Mouse (Mus musculus) 416B (cell line): Measurements from ENCODE around the gene Rreb1.
"Not testable (repeated sequence)": the region's sequence is repeated elsewhere in the genome, so short reads cannot be mapped to it uniquely, and the experiment has no call there.

ENCODE experiments used
- DNase-seq: peaks from one replicate; pipeline ENCODE4 v3.0.0; 2011; ENCODE audit warnings: low read depth

The Rreb1 gene

GRCm38 (mm10) chr13:37827263-37827995 lies 49.2 kb downstream of the Rreb1 start:
- peak; percentile 69 for DNase-seq

GRCm38 (mm10) chr13:37827996-37828579 lies 49.9 kb downstream of the Rreb1 start:
- DNase-seq = peak; percentile 53

- DNase-seq = no peak
Measured at GRCm38 (mm10) chr13:37828928-37829327, 50.7 kb downstream of the Rreb1 start.

- no peak for DNase-seq
Measured at GRCm38 (mm10) chr13:37830256-37830655, 52.1 kb downstream of the Rreb1 start.

- peak; percentile 54 for DNase-seq
Measured at GRCm38 (mm10) chr13:37830874-37831311, 52.7 kb downstream of the Rreb1 start.

GRCm38 (mm10) chr13:37832481-37832880 lies 54.3 kb downstream of the Rreb1 start:
- DNase-seq = peak; percentile 42

- peak; percentile 74 for DNase-seq
Measured at GRCm38 (mm10) chr13:37833500-37833899, 55.3 kb downstream of the Rreb1 start.

GRCm38 (mm10) chr13:37835296-37835695 lies 57.1 kb downstream of the Rreb1 start:
- DNase-seq = peak; percentile 61

- DNase-seq = not testable (repeated sequence)
Measured at GRCm38 (mm10) chr13:37835811-37836210, 57.6 kb downstream of the Rreb1 start.

GRCm38 (mm10) chr13:37837372-37837771 lies 59.2 kb downstream of the Rreb1 start:
- no peak for DNase-seq

- DNase-seq = no peak
Measured at GRCm38 (mm10) chr13:37838260-37839183, 60.3 kb downstream of the Rreb1 start.

GRCm38 (mm10) chr13:37843241-37843640 lies 65.0 kb downstream of the Rreb1 start:
- DNase-seq = no peak

- DNase-seq = peak; percentile 71
Measured at GRCm38 (mm10) chr13:37843844-37844243, 65.6 kb downstream of the Rreb1 start.

- no peak for DNase-seq
Measured at GRCm38 (mm10) chr13:37845156-37845555, 67.0 kb downstream of the Rreb1 start.

GRCm38 (mm10) chr13:37845641-37846040 lies 67.4 kb downstream of the Rreb1 start:
- DNase-seq = no peak

GRCm38 (mm10) chr13:37846507-37846906 lies 68.3 kb downstream of the Rreb1 start:
- no peak for DNase-seq

GRCm38 (mm10) chr13:37846962-37847570 lies 68.9 kb downstream of the Rreb1 start:
- DNase-seq = no peak

- peak; percentile 72 for DNase-seq
Measured at GRCm38 (mm10) chr13:37847601-37848358, 69.6 kb downstream of the Rreb1 start.

GRCm38 (mm10) chr13:37848438-37848837 lies 70.2 kb downstream of the Rreb1 start:
- DNase-seq = no peak

GRCm38 (mm10) chr13:37851617-37852016 lies 73.4 kb downstream of the Rreb1 start:
- DNase-seq = no peak

GRCm38 (mm10) chr13:37852850-37853249 lies 74.7 kb downstream of the Rreb1 start:
- peak; percentile 36 for DNase-seq
